Mouse (Mus musculus): Measurements from ENCODE around the gene 5330417C22Rik.

DNA sequence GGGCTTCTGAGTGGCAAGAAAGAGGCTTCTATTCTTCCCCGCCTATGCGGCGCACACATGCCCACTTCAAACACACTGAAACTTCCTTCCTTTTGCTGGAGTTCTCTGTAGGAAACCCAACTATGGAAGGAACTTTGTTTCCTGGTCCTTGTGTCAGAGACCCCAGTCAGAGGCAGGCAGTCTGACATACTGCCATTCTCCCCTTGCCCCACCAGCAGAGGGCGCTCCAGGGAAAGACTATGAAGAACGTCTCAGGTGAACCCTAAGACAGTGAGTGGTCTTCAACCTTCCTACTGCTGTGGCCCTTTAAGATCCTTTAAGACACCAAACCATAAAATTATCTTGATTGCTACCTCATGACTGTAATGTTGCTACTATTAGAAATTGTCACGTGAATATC is 69.9 kb downstream of the 5330417C22Rik start:
- TF ChIP-seq CTCF (IDR thresholded peaks at IDR 0.05; ENCODE audit: control insufficient read depth, insufficient read depth, insufficient replicate concordance, low read depth, low read length) (peak; percentile 64; the same call in 1 of the 2 replicates), POLR2A (IDR thresholded peaks at IDR 0.05; ENCODE audit: control insufficient read depth, low read depth, low read length) (no peak)
